Mouse (Mus musculus) kidney, embryonic 14.5 days (tissue): ENCODE data around the gene Zfp68. TPM values are rescaled to one million over a fixed set of nuclear protein-coding genes. Genes with fewer than 3 reads are reported as not detected.
"Not testable (repeated sequence)": the region's sequence is repeated elsewhere in the genome, so short reads cannot be mapped to it uniquely, and the experiment has no call there.

Experiments used
- ATAC-seq: fragments of 200-750 bp; cut with Nextera tagmentation; 2 replicates; pipeline ENCODE4 v1.8.0; 2017; ENCODE audit warnings: moderate number of reproducible peaks, mild to moderate bottlenecking, moderate TSS enrichment, moderate library complexity; ENCODE audit not compliant: low FRiP score, low TSS enrichment
- H3K27ac ChIP-seq: fragments of 300-500 bp; sonication (generic); 2 replicates; pipeline ENCODE4 v1.5.1; 2014; ENCODE audit warnings: low read depth, mild to moderate bottlenecking, low read length, moderate library complexity, mixed read lengths
- H3K27me3 ChIP-seq: fragments of 300-500 bp; sonication (generic); 2 replicates; pipeline ENCODE4 v1.6.1; 2014; ENCODE audit warnings: mild to moderate bottlenecking, low read length; ENCODE audit not compliant: control insufficient read depth, insufficient read depth
- H3K36me3 ChIP-seq: fragments of 300-500 bp; sonication (generic); 2 replicates; pipeline ENCODE4 v1.6.1; 2014; ENCODE audit warnings: low read length, mixed read lengths; ENCODE audit not compliant: control insufficient read depth, insufficient read depth
- H3K4me1 ChIP-seq: fragments of 300-500 bp; sonication (generic); 2 replicates; pipeline ENCODE4 v1.6.1; 2014; ENCODE audit warnings: low read length, mixed read lengths; ENCODE audit not compliant: control insufficient read depth, insufficient read depth
- H3K4me2 ChIP-seq: fragments of 300-500 bp; sonication (generic); replicated peaks from 2 replicates; pipeline ENCODE4 v1.6.1; 2014; ENCODE audit warnings: low read depth, mild to moderate bottlenecking, low read length
- H3K4me3 ChIP-seq: fragments of 300-500 bp; sonication (generic); 2 replicates; pipeline ENCODE4 v1.5.1; 2014; ENCODE audit warnings: mild to moderate bottlenecking, low read length
- H3K9ac ChIP-seq: fragments of 300-500 bp; sonication (generic); 2 replicates; pipeline ENCODE4 v1.6.1; 2014; ENCODE audit warnings: low read depth, mild to moderate bottlenecking, low read length, moderate library complexity
- H3K9me3 ChIP-seq: fragments of 300-500 bp; sonication (generic); 2 replicates; pipeline ENCODE4 v1.6.1; 2016; ENCODE audit warnings: low read length; ENCODE audit not compliant: control insufficient read depth
- WGBS: fragments of 180-500 bp; shearing (Covaris S2); extraction: QIAGEN DNeasy Blood & Tissue Kit; methylation state at CpG from one replicate; pipeline ENCODE4 v1.1.7; 2014; 5-methylcytosine and 5-hydroxymethylcytosine counted together
- polyA plus RNA-seq: library from polyadenylated mRNA; unstranded; fragments of >200 nt; fragmentation: Nextera tagmentation; extraction: Ambion mirVana; gene quantifications from 2 replicates; pipeline ENCODE4 v1.2.1, GENCODE M21; 2014

The Zfp68 gene
- polyA plus RNA-seq, 1 experiment from 2014 or later = 70.4 TPM

GRCm38 (mm10) chr5:138623478-138623875 lies 3.9 kb upstream of the Zfp68 start:
- Histone ChIP-seq H3K4me3 (peak overlapping the region; percentile 88), H3K36me3 (no peaks in the 10 kb centered on the region), H3K27me3 (no peaks in the 10 kb centered on the region), H3K9ac (peak overlapping the region; percentile 90), H3K27ac (peak overlapping the region; percentile 85; the same call in 1 of the 2 replicates), H3K4me2 (peak overlapping the region; percentile 72), H3K4me1 (peaks cover 3% of the 10 kb centered on the region; the same call in 1 of the 2 replicates), H3K9me3 (peaks cover under 1% of the 10 kb centered on the region)
- WGBS = 15% methylated on average over 3 of the region's 3 CpGs
- ATAC-seq = no peak

- peaks cover 7% of the 10 kb centered on the region for H3K9me3 ChIP-seq
- H3K27me3 ChIP-seq = no peaks in the 10 kb centered on the region
- H3K4me1 ChIP-seq = peaks cover 3% of the 10 kb centered on the region; the same call in 1 of the 2 replicates
- H3K27ac ChIP-seq = peak within 1 kb of the TSS; percentile 85
- peak within 1 kb of the TSS; percentile 90 for H3K9ac ChIP-seq
- H3K4me2 ChIP-seq = peak within 1 kb of the TSS; percentile 72
- H3K4me3 ChIP-seq = peak within 1 kb of the TSS; percentile 88
- 0% methylated on average over 30 of the region's 30 CpGs for WGBS
- peaks cover 2% of the 10 kb centered on the region; the same call in 1 of the 2 replicates for H3K36me3 ChIP-seq
- ATAC-seq = peak; percentile 96
Measured at GRCm38 (mm10) chr5:138622645-138623477, 3.3 kb upstream of the Zfp68 start, which contains the start of gene A430033K04Rik. Gene A430033K04Rik, plus strand, starts transcription at chr5:138622859.

GRCm38 (mm10) chr5:138620836-138621235 lies 1.3 kb upstream of the Zfp68 start:
- WGBS = 87% methylated on average over 5 of the region's 5 CpGs
- ATAC-seq = no peak
- H3K27me3 ChIP-seq = no peaks in the 10 kb centered on the region
- H3K4me1 ChIP-seq = peaks cover 3% of the 10 kb centered on the region; the same call in 1 of the 2 replicates
- no peak overlapping the region for H3K9ac ChIP-seq
- H3K4me2 ChIP-seq = no peak overlapping the region
- peaks cover 22% of the 10 kb centered on the region for H3K9me3 ChIP-seq
- peaks cover 20% of the 10 kb centered on the region for H3K36me3 ChIP-seq
- no peak overlapping the region for H3K4me3 ChIP-seq
- H3K27ac ChIP-seq = no peak overlapping the region

GRCm38 (mm10) chr5:138618353-138618752 lies 1.2 kb downstream of the Zfp68 start:
- peaks cover 45% of the 10 kb centered on the region for H3K9me3 ChIP-seq
- peaks cover 44% of the 10 kb centered on the region for H3K36me3 ChIP-seq
- 98% methylated on average over 1 of the region's 1 CpGs for WGBS
- ATAC-seq = no peak
- H3K27ac ChIP-seq = no peak overlapping the region
- H3K9ac ChIP-seq = no peak overlapping the region
- no peaks in the 10 kb centered on the region for H3K27me3 ChIP-seq
- H3K4me3 ChIP-seq = peak overlapping the region; percentile 89; the same call in 1 of the 2 replicates
- no peaks in the 10 kb centered on the region for H3K4me1 ChIP-seq
- H3K4me2 ChIP-seq = peak overlapping the region; percentile 30

- Histone ChIP-seq H3K4me2 (no peak overlapping the region), H3K27ac (no peak overlapping the region), H3K4me1 (no peaks in the 10 kb centered on the region), H3K9me3 (peaks cover 13% of the 10 kb centered on the region), H3K27me3 (no peaks in the 10 kb centered on the region), H3K9ac (no peak overlapping the region), H3K36me3 (no peaks in the 10 kb centered on the region), H3K4me3 (no peak overlapping the region)
- WGBS = 87% methylated on average over 6 of the region's 6 CpGs
- ATAC-seq = no peak
Measured at GRCm38 (mm10) chr5:138587396-138587795, 32.2 kb downstream of the Zfp68 start.

GRCm38 (mm10) chr5:138571623-138572022 lies 47.9 kb downstream of the Zfp68 start:
- ATAC-seq = no peak
- 52% methylated on average over 4 of the region's 4 CpGs for WGBS
- H3K9ac ChIP-seq = no peak overlapping the region
- H3K4me1 ChIP-seq = no peaks in the 10 kb centered on the region
- H3K4me3 ChIP-seq = no peak overlapping the region
- H3K27me3 ChIP-seq = no peaks in the 10 kb centered on the region
- H3K4me2 ChIP-seq = no peak overlapping the region
- H3K9me3 ChIP-seq = 0 out of 2 replicates have a peak, but pooled peaks cover 3% of the 10 kb centered on the region
- no peak overlapping the region for H3K27ac ChIP-seq
- H3K36me3 ChIP-seq = no peaks in the 10 kb centered on the region

GRCm38 (mm10) chr5:138564612-138565011 lies 54.9 kb downstream of the Zfp68 start, which contains the start of gene 1700123K08Rik:
Gene 1700123K08Rik, minus strand, starts transcription at chr5:138564712.
- not testable (repeated sequence) for H3K36me3 ChIP-seq, H3K4me2 ChIP-seq, H3K27ac ChIP-seq, H3K4me3 ChIP-seq, ATAC-seq, H3K4me1 ChIP-seq, H3K9me3 ChIP-seq, H3K9ac ChIP-seq, H3K27me3 ChIP-seq
- 77% methylated on average over 2 of the region's 2 CpGs for WGBS
